Mouse (Mus musculus) liver, embryonic 14.5 days (tissue): ENCODE measurements around the gene Cacna1s.

ENCODE experiments used
- CTCF ChIP-seq: IDR thresholded peaks from 2 replicates; pipeline ENCODE4 v1.5.1; 2016; ENCODE audit warnings: antibody characterized with exemption, low read depth, control low read depth
- EP300 ChIP-seq: IDR thresholded peaks from 2 replicates; pipeline ENCODE4 v1.6.1; 2016; ENCODE audit warnings: antibody characterized with exemption, low read depth

DNA sequence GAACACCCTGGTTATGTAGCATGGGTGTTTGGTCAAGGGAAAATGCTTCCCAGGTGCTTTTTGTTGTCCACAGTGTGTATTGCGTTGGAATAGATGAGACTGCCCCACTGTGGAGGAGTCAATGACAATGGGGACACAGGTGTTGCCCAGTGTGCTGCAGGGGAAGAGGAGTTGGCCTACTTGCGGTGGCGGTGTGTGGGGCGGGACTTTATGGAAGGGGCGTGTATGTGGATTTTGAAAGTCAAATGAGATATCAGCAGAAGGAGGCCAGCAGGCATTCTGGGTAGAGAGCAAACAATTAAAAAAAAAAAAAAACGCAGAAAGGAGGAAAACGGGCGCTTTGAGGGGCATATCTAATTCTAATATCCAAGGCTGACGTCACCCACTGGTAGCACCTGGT lies 97.2 kb downstream of the Cacna1s start:
- TF ChIP-seq CTCF (no peak), EP300 (no peak)
